Mouse (Mus musculus) CH12F3 (cell line): ENCODE measurements around the gene Hist1h4i.

Experiments used
- in situ Hi-C: fragments of 300-500 bp; cut with MboI; formaldehyde crosslinking; loops from 2 replicates; pipeline ENCODE4 v1.14.3; 2020; ENCODE audit warnings: low sequenced_read_pairs

Gene Hist1h4i

DNA sequence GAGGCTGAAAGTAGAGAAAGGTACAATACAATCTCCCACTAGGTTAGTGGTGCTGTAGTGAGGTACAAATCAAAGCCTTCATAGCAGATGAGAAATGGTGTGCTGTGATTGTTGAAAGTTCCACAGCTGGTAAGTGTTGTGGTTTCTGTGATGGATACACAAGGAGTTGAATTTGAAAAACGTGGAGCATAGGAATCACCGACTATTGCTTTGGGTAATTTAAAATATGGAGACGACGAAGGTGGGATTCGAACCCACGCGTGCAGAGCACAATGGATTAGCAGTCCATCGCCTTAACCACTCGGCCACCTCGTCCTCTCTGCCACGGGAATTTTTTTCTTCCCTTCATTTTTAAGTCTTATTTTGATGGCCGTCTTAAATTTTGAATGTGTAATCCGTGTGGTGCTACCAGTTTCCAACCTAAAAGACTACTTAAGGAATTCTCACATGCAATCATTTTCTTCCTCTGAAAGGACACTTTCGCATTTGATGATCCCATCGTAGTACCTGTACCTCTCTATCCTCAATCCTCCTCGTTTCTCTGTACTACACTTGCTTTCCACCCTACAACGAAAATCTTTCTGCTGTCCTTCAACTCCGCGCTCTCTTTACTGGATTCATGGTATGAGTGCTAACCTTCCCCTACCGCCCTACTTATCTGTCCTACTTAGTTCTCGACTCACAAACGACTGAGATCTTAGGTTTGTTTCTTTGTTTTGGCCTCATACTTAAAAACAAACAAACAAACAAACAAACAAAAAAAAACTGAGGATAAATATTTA is 47.0 kb downstream of the Hist1h4i start:
- in situ Hi-C loops, result no loop called here

GRCm38 (mm10) chr13:21992550-21992949 is 48.6 kb downstream of the Hist1h4i start:
- in situ Hi-C loops, result no loop called here
